Mouse (Mus musculus): ENCODE data around the gene Ccdc138.
A peak's percentile ranks its signal among the peaks of the same experiment; 100 is the strongest.

Ccdc138 gene

DNA sequence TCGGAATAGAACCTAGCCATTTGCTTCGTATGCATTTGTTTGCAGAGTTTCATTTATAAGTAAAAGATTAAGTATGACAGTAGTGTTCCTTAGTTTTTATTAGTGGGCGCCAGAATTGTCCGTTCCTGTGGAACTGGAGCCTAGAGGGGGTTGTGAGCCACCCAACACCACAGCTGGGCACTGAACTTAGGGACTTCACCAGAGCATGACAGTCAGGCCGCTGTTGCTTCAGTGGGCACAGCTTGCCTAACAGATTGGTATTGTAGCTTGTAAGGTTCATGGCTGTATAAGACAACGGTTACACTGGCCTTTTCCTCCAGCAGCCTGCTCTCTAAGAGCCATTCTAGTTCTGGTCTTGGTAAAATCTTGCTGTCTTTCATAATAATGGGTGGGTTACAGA is 62.8 kb downstream of the Ccdc138 start:
- no peak for DNase-seq (ENCODE audit: low read depth, low spot score)

DNA sequence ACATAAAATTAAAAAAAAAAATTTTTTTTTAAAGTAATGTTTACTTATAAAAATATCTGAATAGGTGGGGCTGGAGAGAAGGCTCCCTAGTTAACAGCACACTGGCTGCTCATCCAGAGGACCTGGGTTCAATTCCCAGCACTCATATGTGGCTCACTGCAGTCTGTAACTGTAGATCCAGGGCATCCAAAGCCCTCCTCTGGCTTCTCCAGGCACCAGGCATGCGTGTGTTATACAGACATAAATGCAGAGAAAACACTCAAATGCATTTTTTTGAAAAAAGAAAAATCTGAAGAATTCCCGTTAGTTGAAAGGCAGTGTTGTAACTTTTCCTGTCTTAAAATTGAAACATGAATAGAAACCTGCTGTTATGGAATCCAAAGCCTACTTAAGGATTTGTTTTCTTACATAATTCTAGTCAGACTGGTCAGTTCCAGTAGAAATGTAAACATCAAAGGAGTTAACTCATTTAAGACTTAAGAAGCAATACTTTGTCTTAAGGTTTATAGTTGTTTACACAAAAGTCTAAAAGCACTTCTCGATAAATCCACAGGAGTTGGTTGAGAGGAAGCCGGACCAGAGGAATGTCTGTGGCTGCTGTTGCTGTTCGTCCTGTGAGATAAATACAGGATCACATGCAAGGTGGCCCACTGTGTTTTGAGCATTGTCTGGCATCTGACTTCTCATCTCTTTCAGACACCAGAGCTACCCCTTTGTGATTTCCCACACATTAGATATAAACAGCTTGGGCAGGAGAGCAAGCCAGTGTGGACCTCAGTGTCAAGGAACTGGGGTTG is 87.9 kb downstream of the Ccdc138 start:
- DNase-seq (ENCODE audit: low read depth, low spot score), result no peak

DNA sequence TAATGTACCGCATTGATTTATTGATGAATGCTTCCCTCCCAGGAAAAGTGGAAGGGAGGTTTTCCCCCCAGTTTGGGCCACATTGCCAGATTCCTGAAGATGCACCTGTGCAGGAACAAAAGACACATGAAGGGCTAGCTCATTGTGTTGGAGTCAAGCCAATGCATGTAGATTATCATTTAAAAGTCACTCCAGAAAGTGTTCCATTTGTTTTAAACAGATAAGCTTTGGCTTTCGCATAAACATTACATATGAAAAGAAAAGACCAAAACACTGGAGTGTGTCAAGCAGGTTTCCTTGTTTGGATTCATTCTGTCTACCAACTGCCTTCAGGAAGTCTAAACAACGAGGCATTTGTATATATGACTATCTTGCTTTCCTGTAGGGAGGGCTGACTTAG is 96.7 kb downstream of the Ccdc138 start:
- no peak for DNase-seq (ENCODE audit: low read depth, low spot score)

DNA sequence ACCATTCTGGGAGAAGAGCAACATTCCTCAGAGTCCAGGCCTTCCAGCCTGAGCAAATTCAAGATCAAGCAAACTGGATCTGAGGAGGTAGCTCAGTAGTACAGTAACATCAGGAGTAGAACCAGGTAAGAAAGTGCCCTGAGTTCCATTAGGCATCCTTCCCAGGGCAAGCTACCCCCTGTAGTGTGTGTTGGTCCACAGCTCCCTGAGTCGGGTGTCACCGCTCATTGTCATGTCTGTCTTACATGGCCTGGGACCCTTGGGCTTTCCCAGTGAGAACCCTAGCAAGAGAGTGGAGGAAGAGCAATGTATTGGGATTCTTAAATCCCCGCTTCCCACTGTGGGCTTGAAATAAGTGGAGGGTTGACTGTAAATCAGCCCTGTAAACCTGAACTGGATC is 97.4 kb downstream of the Ccdc138 start:
- no peak for DNase-seq (ENCODE audit: low read depth, low spot score)

DNA sequence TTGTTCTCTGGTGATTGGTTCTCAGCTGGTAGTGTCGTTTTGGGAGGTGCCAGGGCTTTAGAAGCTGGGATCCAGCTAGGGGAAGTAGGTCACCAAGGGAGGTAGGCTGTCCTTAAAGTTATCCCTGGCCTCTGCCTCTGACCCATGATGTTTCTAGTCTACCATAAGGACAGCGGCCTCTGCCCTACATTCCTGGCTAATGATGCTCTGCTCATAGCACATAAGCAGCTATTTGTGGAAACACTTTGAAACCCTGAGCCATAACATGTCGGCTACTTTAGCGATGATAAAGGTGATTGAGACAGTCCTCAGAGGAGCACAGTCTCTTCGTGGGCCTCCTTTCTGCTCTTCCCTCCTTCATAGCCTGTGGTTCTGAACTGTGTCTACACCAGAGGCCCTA is 98.1 kb downstream of the Ccdc138 start:
- DNase-seq (ENCODE audit: low read depth, low spot score), result no peak

DNA sequence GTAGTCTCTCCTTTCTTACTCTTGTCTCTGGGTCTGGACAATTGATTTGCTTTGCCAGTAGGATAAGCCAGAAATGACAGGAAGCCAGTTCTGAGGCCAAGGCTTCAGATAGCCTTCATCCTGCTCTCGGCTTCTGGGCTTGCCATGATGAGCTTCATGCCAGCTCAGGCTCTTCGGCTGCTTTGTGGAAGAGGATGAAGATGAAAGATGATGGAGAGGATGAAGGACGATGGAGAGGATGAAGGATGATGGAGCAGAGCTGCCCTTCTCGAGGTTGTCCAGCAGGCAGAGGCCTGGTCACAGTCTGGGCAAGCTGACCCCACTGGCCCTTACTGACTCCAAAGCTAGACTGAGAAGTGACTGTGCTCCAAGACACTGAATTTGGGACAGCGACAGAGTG is 102.4 kb downstream of the Ccdc138 start:
- DNase-seq (ENCODE audit: low read depth, low spot score), result no peak

DNA sequence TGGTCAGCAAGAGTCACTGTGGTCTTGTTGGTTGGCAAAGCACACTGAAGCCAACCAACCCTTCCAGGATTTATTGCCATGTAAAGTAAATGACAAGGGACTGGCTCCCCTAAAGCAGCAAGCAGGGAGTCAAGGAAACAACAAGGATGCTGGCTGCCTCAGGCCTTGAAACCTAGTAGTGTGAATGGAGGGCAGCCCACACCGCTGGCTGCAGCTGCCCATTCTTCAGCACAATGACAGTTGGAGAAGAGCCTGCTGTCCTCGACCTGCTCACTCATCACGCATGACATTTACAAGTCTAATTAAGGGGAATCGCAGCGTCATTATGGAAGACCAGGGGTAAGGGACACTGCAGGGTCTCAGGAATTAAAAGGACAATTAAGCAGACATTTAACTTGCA is 103.2 kb downstream of the Ccdc138 start:
- DNase-seq (ENCODE audit: low read depth, low spot score), result peak; percentile 28

DNA sequence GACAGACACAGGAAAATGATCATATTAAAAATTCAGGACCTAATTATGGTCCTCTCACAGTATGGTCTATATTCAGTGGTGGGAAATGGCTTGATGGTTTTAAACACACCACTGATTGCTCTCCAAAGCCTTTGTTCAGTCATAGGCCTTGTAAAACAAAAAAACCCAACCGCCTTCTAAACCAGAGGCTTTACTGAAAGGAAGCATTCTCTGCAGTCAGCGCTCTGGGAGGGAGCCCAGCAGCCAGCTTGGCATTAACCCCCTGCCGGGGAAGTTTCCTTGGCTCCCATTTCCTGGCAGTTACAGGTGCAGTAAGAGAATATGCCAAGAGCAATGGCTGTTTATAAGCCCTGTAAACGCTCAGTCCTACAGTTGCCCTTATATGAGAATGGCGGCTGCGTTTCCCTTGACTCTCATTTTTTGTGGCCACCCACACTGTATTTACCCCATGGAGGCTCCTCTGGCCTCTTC is 103.7 kb downstream of the Ccdc138 start:
- peak; percentile 43 for DNase-seq (ENCODE audit: low read depth, low spot score)

DNA sequence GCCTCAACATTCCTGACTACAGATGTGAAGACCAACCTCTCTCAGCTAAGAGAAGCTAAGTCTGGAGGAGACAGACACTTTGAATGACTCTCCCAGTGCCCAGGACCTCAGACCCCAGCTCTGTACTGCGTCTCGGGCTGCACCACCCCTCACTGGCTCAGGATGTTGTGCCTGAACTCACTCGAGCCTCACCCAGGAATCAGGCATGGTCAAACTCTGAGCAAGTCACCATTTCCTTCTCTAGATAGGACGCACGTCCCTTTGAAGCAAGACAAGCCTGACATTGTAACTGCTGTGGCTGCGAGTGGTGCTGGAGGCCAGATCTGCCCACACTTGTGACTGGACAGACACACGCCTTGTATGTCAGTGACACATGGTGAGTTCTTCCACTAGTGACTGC is 104.2 kb downstream of the Ccdc138 start:
- DNase-seq (ENCODE audit: low read depth, low spot score), result no peak

DNA sequence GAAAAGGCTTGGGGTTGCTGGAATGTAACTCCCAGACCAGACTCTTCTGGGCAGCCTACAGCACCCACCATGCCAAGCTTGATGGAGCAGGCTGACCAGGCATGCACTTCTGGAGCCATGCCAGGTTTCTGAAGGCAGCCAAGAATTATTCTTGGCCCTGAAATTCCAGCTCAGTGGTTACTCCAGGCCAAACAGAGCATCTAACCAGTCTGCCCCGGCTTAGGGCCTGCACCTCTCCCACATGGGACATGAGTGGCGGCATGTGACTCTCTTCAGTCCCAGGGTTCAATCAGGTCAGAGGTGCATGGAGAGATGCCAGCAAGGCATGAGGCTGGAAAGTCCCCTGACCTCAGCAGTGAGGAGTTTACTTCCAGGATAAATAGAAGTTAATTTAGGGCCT is 107.0 kb downstream of the Ccdc138 start:
- no peak for DNase-seq (ENCODE audit: low read depth, low spot score)

DNA sequence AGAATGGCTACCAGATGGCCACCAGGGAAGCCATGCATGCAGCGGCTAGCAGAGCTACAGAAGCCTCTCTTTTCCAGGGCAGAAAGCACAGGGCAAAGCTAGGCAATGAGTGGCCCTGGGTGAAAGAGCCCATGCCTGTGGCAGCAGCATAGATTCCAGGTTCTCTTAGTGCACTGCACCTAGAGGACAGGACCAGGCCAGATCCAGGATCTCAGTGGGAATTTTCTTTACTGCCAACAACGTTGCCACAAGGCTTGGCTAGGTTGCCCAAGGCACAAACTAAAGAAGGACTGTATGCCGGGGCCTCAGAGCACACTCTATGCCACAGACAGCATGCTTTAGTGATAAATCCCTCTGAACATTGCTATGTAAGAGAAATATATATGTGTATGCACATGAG is 108.6 kb downstream of the Ccdc138 start:
- DNase-seq (ENCODE audit: low read depth, low spot score), result no peak

DNA sequence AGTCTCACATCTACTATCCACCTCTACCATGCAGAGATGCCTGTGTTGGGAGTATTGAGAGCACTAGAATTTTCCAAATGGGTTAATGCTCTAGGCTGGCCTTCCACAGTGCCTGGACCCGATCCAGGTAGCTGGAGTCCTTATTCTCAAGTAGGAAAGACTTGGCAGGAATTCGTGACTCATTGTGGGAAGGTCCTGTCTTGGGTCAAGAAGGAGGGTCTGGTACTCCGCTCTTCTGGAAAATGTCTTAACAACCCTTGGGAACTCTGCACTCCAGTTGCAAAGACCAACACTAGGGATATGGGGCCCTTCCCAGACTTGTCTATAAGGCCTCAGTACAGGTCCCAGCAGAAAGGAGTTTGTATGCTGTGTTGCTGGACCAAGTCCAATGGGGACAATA is 111.1 kb downstream of the Ccdc138 start:
- DNase-seq (ENCODE audit: low read depth, low spot score), result no peak

DNA sequence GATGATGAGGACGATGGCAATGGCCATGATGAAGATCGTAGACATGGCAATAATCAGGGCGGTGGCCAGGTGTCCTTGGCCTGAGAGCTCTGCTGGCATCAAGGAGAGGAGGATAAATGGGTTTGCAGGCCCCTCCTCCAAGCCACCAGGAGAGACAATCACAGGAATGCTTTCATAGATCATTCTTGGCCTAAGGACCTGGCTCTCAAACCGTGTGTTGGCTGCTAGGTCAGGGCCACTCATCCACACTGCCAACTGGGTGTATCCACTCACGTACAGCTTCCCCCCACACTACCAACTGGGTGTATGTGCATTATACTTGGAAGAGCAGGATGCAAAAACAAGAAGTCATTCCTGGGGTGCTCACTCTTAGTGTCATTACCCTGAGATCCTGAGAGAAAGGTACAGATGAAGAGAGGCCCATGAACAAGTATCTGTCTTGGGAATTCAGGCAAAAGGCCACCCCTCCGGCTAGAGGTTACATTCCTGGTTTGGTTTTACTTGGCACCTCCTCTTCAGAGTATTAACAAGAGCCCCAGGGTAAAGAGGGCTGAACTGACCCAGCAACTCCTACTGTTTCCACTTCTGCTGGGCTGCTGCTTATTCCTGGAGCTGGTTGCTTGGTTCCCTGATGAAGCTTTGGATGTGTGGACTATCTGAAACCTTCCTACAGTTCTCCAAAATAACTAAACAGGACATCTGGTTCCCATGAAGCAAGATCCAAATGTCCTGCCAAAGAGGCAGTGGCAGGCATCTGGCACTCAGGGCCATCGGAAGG is 112.9 kb downstream of the Ccdc138 start:
- DNase-seq (ENCODE audit: low read depth, low spot score), result no peak

DNA sequence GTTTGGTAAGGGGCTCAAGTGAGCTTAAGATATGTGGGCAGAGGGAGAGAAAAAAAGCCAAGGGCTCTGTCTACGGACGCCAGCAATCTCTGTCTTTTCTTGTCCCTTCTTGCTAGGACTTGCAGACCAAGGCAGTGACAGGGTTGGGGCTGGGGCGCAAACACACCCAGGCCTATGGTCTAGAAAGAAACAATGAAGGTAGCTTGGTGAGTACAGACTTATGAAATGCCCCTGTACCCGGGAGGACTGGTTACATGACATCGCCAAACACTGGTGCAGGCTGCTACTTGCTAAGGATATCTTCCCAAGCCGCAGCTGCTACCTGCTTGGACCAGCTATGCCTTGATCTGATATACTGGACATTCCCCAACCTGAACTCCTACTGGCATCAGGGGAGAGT is 116.9 kb downstream of the Ccdc138 start:
- DNase-seq (ENCODE audit: low read depth, low spot score), result no peak

DNA sequence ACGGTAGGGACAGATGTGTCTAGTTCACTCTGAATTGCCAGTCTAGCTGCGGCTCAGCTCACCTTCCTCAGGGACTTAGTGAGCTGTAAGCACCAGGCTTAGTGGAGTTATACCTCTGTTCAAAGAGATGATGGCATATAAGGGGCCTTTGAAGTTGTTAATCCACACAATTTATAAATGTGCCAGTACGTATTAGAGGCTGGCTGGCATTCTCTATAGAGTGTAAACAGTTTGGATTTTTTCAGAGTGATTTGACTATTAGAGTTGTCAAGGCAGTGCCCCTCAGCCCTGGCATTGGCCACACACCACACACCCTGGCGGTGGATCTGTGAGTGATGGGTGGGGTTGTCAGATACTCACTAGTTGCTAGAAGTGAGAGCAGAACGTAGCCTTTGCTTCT is 118.8 kb downstream of the Ccdc138 start:
- no peak for DNase-seq (ENCODE audit: low read depth, low spot score)

DNA sequence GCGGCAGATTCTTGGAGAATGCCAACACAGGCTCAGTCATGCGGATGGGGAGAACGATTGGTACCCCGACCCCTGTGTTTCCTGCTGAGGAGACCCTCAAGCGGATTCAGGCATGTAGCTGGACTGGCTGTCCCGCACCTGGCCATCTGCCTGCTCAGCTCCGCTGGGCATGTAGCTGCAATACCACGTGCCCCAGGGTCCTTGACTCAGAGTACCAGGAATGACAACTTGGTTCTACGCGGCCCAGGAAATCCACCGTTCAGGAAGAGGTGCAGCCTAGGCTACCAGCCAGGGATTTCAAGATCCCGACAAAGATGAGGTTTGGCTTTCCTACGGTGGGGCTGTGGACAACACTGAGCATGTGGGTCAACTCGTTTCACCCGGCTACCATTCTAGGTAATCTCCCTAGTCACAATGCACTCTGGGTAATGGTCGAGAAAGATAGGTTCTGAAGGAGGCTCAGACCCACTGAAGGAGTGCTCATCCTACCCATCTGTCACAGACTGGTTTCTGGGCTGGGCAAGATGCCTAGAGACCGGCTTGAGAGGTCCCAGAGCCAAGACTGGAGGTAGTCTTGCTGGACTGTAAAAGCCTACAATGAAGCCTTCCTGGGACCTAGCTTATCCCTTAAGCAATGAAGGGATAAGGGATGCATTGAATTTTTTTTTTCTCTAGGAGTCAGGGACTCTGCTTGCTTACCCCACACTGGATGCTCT is 120.9 kb downstream of the Ccdc138 start:
- DNase-seq (ENCODE audit: low read depth, low spot score), result no peak

DNA sequence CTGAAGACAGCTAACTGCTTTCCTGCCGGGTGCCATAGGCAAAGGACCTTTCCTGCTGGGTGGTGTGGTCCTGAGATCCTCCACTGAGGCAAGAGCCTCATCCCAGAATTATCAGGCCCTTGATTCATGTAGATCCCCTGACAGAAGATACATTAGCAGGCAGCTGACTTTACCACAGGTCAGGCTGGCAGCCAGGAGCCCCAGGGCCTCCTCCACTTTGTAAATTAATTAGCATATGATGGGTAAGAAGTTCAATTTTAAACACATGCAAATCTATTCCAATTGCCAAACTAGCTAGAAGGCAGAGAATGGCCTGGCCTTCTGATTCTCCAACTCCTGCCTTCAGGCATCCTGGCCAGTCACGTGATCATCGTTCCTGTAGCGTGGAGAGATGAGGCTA is 121.5 kb downstream of the Ccdc138 start:
- DNase-seq (ENCODE audit: low read depth, low spot score), result no peak

DNA sequence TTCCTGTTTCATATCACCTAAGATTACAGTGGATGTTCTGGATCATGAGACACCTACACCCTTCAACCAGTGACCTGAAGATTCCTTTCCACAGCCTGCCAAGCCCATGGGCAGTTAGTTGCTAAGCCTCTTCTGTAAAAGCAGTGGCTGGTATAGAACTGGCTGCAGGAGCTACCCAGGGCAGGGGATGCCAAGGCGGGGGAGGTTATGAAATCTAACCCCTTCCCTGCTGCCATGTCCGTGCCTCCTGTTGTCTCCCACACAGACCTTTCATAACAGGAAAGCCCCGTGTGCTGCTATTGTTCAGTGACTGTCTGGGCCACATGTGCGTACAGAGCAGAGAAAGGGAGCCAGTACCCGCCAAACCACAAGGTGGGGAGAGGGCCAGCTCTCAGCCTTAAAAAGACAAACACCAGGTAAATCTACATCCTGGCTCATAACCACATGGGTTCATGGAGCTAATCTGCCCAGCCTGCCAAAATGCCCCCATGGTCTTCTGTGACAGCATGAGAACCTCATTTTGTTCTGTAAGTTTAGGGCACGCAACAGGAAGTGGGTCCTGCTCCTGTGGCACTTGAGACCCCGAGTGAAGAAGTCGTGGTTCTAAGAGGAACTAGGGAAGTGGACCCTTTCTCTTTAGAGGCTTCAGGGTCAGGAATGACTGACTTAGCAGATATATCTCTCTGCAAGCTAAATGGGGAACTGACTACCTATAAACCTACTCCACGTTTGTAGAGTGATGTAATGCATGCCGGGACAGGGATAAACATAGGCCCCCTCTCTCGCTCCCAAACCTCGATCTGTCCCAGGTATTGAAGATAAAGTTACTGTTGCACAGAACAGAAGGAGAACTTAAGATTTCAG is 127.3 kb downstream of the Ccdc138 start:
- DNase-seq (ENCODE audit: low read depth, low spot score), result no peak
